Mouse (Mus musculus): ENCODE measurements around the gene Pif1. TPM values are rescaled to one million over a fixed set of nuclear protein-coding genes. Genes with fewer than 3 reads are reported as not detected.

Pif1 gene
- total and polyA plus RNA-seq, 3 experiments = 11.2 to 14.5 (median 12.2) TPM

- in situ Hi-C loops (cut with MboI; ENCODE audit: low pct_ligation_motif_present, low pct_unique_long_range_greater_than_20kb, low sequenced_read_pairs) (no loop called here), dilution Hi-C loops (cut with MboI; ENCODE audit: extremely low pct_ligation_motif_present, extremely low pct_unique_long_range_greater_than_20kb, low sequenced_read_pairs) (no loop called here)
- Histone ChIP-seq H3K9me3 (replicated peaks; ENCODE audit: low read length) (no peaks in the 10 kb centered on the region), H3K4me1 (ENCODE audit: control insufficient read depth in 1 of 2, insufficient read depth in 2 of 2) (peaks cover 0 to 8% of the 10 kb centered on the region in 2 experiments; a peak in 2 of 4 replicates), H3K9ac (ENCODE audit: insufficient read depth, low read depth) (no peak overlapping the region), H3K79me2 (replicated peaks; ENCODE audit: control insufficient read depth, extremely low read depth, insufficient read depth, poor library complexity, severe bottlenecking) (no peaks in the 10 kb centered on the region), H3K27me3 (replicated peaks) (no peaks in the 10 kb centered on the region), H3K4me3 (replicated peaks in 1 of 3; ENCODE audit: low read depth in 2 of 3, low read length in 2 of 3, poor library complexity in 1 of 3) (no peak overlapping the region), H3K36me3 (replicated peaks in 1 of 2; ENCODE audit: control insufficient read depth in 1 of 2, insufficient read depth in 1 of 2, low read length in 1 of 2) (no peaks in the 10 kb centered on the region), H3K4me2 (ENCODE audit: insufficient read depth, low read depth, poor library complexity, severe bottlenecking) (no peak overlapping the region), H3K27ac (ENCODE audit: insufficient read depth, low read depth) (no peak overlapping the region)
- TF ChIP-seq MAZ (IDR thresholded peaks at IDR 0.05; ENCODE audit: low read depth, low read length) = no peak
- no peak for TF ChIP-seq ETS1 (conservative IDR thresholded peaks at IDR 0.05; ENCODE audit: low read depth, low read length)
- TF ChIP-seq POLR2A (IDR thresholded peaks at IDR 0.05; ENCODE audit: low read depth, low read length) = no peak
- no peak for TF ChIP-seq HCFC1 (IDR thresholded peaks at IDR 0.05; ENCODE audit: low read depth, low read length)
- TF ChIP-seq CTCF (conservative IDR thresholded peaks at IDR 0.05 in 1 of 2, IDR thresholded peaks at IDR 0.05 in 1 of 2; ENCODE audit: low read depth in 2 of 2, low read length in 2 of 2) = no peak
- no peak for TF ChIP-seq CHD1 (IDR thresholded peaks at IDR 0.05; ENCODE audit: low read depth, low read length)
- no peak for TF ChIP-seq POLR2AphosphoS2 (IDR thresholded peaks at IDR 0.05; ENCODE audit: low read depth, low read length)
- no peak for TF ChIP-seq ELF1 (IDR thresholded peaks at IDR 0.05; ENCODE audit: low read depth, low read length)
- no peak for TF ChIP-seq NRF1 (IDR thresholded peaks at IDR 0.05; ENCODE audit: low read depth, low read length)
- TF ChIP-seq MYC (IDR thresholded peaks at IDR 0.05; ENCODE audit: low read depth, low read length) = no peak
- TF ChIP-seq TBP (conservative IDR thresholded peaks at IDR 0.05; ENCODE audit: low read depth, low read length) = no peak
- TF ChIP-seq MEF2A (IDR thresholded peaks at IDR 0.05; ENCODE audit: borderline replicate concordance, low read depth, low read length) = no peak
- TF ChIP-seq JUN (IDR thresholded peaks at IDR 0.05; ENCODE audit: insufficient read depth, low read depth, low read length) = no peak
- no peak for DNase-seq (ENCODE audit: extremely low read depth)
Observed at GRCm38 (mm10) chr9:65641446-65642052, 54.6 kb downstream of the Pif1 start.

GRCm38 (mm10) chr9:65642546-65642945 is 55.6 kb downstream of the Pif1 start:
- Histone ChIP-seq H3K9me3 (replicated peaks; ENCODE audit: low read length) (no peaks in the 10 kb centered on the region), H3K27ac (ENCODE audit: insufficient read depth, low read depth) (no peak overlapping the region), H3K4me3 (replicated peaks in 1 of 3; ENCODE audit: low read depth in 2 of 3, low read length in 2 of 3, poor library complexity in 1 of 3) (no peak overlapping the region), H3K9ac (ENCODE audit: insufficient read depth, low read depth) (no peak overlapping the region), H3K4me1 (ENCODE audit: control insufficient read depth in 1 of 2, insufficient read depth in 2 of 2) (peaks cover 0 to 8% of the 10 kb centered on the region in 2 experiments; a peak in 2 of 4 replicates), H3K4me2 (ENCODE audit: insufficient read depth, low read depth, poor library complexity, severe bottlenecking) (no peak overlapping the region), H3K27me3 (replicated peaks) (no peaks in the 10 kb centered on the region), H3K79me2 (replicated peaks; ENCODE audit: control insufficient read depth, extremely low read depth, insufficient read depth, poor library complexity, severe bottlenecking) (no peaks in the 10 kb centered on the region), H3K36me3 (replicated peaks in 1 of 2; ENCODE audit: control insufficient read depth in 1 of 2, insufficient read depth in 1 of 2, low read length in 1 of 2) (no peaks in the 10 kb centered on the region)
- no peak for DNase-seq (ENCODE audit: extremely low read depth)
- no peak for TF ChIP-seq IRF4 (IDR thresholded peaks at IDR 0.05; ENCODE audit: low read depth, low read length)
- no peak for TF ChIP-seq MEF2A (IDR thresholded peaks at IDR 0.05; ENCODE audit: borderline replicate concordance, low read depth, low read length)
- no peak for TF ChIP-seq TCF12 (IDR thresholded peaks at IDR 0.05; ENCODE audit: low read depth, low read length)
- no peak for TF ChIP-seq POLR2A (IDR thresholded peaks at IDR 0.05; ENCODE audit: low read depth, low read length)
- TF ChIP-seq ETS1 (conservative IDR thresholded peaks at IDR 0.05; ENCODE audit: low read depth, low read length) = no peak
- no peak for TF ChIP-seq JUND (conservative IDR thresholded peaks at IDR 0.05; ENCODE audit: low read depth, low read length)
- no peak for TF ChIP-seq EP300 (IDR thresholded peaks at IDR 0.05; ENCODE audit: low read length)
- TF ChIP-seq MXI1 (IDR thresholded peaks at IDR 0.05; ENCODE audit: low read depth, low read length) = no peak
- no peak for TF ChIP-seq ELF1 (IDR thresholded peaks at IDR 0.05; ENCODE audit: low read depth, low read length)
- TF ChIP-seq RCOR1 (conservative IDR thresholded peaks at IDR 0.05; ENCODE audit: low read depth, low read length) = no peak
- no peak for TF ChIP-seq CHD1 (IDR thresholded peaks at IDR 0.05; ENCODE audit: low read depth, low read length)
- no peak for TF ChIP-seq POLR2AphosphoS2 (IDR thresholded peaks at IDR 0.05; ENCODE audit: low read depth, low read length)
- in situ Hi-C loops (cut with MboI; ENCODE audit: low pct_ligation_motif_present, low pct_unique_long_range_greater_than_20kb, low sequenced_read_pairs) (no loop called here), dilution Hi-C loops (cut with MboI; ENCODE audit: extremely low pct_ligation_motif_present, extremely low pct_unique_long_range_greater_than_20kb, low sequenced_read_pairs) (no loop called here)
